Mouse (Mus musculus) olfactory bulb, adult 2 months (tissue): ENCODE measurements around the gene Zfhx3.

Experiments used
- CTCF ChIP-seq: fragments of 200-500 bp; IDR thresholded peaks from 2 replicates; pipeline ENCODE4 v1.5.1; 2012; ENCODE audit warnings: low read depth, mild to moderate bottlenecking, low read length, moderate library complexity; ENCODE audit not compliant: insufficient read depth
- POLR2A ChIP-seq: fragments of 200-500 bp; IDR thresholded peaks from 2 replicates; pipeline ENCODE4 v1.6.1; 2012; ENCODE audit warnings: mild to moderate bottlenecking, low read depth, low read length, moderate library complexity; ENCODE audit not compliant: insufficient read depth

DNA sequence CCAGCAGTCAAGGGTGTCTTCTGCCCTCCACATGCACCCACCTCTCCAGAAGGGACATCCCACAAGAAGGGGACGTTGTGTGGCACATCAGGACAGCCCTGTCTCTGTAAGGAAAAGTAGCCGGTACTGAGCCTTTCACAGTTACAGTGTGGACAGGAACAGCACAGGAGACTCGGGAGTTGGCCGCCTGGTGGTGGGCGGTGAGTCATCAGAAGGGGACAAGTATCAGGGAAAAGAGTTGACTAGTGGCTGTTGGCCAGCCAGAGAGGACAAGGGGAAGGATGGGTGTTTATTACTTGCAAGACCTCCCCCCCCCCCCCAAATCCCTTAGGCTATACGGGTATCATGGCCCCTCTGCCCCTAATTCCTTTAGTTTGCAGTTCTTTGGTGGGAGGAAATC lies 940.9 kb downstream of the Zfhx3 start:
- no peak for TF ChIP-seq POLR2A
- TF ChIP-seq CTCF, result no peak
